Mouse (Mus musculus): ENCODE data around the gene Srgap1. TPM values are rescaled to one million over a fixed set of nuclear protein-coding genes. Genes with fewer than 3 reads are reported as not detected.

Gene Srgap1
- polyA plus RNA-seq, 3 experiments from 2014 or later = 0.09 TPM; not detected in 2

DNA sequence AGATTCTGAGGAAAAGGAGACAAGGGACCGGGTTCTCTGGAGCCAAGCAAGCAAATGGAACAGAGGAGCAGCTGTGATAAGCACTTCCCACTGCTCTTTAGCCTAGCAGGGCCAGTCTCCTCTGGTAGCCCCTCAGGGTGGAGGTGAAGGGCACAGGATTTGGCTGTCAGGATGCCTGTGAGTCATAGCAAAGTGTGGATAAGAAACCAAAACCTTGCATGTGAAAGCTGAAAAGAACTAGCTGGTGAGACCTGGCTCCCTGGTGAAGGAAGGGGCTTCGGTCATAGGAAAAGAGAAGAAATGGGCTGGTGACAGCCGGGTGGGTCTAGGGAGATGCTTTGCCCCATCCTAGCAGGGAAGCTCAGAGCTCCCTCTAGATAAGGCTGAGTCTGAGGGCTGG lies 30.5 kb downstream of the Srgap1 start:
- no peak for ATAC-seq

- no peak for ATAC-seq
These were observed 34.8 kb downstream of the Srgap1 start for GRCm38 (mm10) chr10:122012321-122012720.

GRCm38 (mm10) chr10:122008731-122009391 lies 38.3 kb downstream of the Srgap1 start:
- ATAC-seq = peak; percentile 67

GRCm38 (mm10) chr10:122008370-122008730 lies 38.8 kb downstream of the Srgap1 start:
- no peak for ATAC-seq

DNA sequence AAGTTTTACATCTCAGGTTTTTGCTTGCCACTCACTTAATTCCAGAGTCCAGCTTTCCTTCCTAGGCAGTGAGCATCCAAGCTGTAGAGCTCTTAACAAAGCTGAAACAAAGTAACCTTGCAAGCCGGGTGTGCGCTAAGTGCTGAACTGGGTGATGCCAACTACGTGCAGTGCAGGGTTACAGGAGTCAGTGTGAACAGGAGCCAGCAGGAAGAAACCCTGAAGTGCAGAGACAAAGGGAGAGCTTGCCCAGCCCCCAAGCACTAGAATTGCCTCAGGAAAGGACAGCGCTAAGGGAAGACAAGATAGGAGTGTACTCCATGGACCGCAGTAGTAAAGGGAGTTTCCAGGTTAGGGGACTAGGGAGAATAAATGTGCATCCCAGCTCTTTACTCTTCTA lies 40.5 kb downstream of the Srgap1 start:
- ATAC-seq = no peak

DNA sequence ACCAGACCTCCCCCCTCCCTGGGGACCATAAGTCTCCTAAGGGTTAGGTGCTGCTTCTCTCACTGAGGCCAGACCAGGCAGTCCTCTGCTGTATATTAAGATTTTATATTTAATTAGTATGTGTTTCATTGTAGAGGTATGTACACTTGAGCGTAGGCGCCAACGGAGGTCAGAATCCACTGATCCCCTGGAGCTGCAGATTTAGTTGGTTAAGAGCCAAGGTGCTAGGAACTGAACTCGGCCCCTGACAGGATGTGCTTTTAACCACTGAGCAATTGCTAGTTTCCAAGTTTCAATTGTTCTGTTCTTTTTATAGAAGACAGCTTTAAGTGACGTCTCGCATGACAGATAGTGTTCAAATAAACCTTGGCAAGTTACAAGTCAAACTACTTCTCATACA lies 41.0 kb downstream of the Srgap1 start:
- ATAC-seq = no peak

GRCm38 (mm10) chr10:122005560-122005959 lies 41.6 kb downstream of the Srgap1 start:
- no peak for ATAC-seq

DNA sequence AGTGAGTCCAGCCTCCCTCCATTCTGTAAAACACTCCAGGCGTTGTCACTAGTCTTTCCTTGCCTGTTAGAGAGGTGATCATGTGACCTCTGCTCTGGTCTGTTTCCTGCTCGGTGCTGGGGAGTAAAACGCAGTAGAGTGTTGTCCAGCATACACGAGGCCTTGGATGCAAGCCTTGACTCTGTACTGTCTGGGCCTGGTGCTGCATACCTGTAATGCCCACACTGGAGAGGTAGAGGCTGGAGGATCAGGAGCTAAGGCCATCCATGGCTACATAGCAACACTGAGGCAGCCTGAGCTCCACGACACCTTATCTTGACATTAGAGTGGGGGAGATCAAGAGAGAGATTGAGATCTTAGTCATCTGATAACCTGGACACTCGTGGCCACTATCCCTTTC lies 44.2 kb downstream of the Srgap1 start:
- no peak for ATAC-seq

- no peak for ATAC-seq
These were observed 48.3 kb downstream of the Srgap1 start for GRCm38 (mm10) chr10:121998806-121999205.

DNA sequence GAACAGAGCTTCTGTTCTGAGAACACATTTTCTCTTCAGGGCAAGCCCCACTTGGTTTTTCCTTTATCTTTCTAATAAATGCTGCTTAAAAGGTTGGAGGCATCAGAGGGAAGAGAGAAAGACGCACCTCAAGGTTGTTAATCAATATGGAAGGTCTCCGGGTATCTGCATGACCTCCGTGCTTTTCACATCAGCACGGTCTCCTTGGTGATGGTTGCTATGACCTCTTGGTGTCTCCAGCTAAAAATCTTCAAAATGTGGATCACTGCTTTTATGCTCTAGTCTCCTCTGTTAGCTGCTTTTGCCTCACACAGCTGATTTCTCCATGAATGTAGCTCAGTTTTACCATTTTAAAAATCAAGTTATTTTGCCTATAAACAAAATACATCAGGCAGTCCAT lies 50.6 kb downstream of the Srgap1 start:
- no peak for ATAC-seq

DNA sequence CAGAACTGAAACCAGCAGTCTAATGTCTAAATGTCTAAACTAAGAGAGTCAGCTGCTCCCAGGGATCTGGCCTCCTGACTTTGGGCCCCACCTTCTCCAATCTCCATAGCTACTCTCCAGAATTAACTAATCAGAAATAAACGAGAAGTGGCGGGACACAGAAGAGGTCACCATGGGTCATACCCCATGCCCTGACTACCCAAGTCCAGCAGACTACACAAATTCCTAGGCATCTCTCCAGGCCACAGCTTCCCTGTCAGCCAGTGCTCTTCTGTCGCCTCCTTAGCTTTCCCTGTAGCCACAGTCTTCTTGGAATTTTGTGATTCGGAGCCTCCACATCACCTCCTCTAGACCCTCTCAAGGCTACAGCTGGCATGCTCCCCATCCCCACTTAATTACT lies 51.7 kb downstream of the Srgap1 start:
- ATAC-seq = no peak

DNA sequence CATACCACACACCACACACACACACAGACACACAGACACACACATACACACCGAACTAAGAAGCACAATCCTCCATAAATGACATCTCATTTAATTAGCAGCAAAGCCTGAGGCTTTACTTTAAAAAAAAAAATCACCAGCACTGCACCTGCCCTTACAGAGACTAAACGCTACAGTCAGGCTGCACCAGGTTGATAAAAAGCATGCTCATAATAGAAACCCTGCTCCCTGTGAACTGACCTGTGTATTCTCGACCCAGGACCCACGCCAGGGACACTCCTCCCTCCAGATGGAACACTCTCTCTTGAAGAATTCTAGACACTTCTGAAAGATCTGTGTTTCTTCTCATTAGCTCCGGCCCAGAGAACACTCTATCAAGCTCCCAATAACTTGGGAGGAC lies 52.5 kb downstream of the Srgap1 start:
- ATAC-seq = no peak

GRCm38 (mm10) chr10:121992609-121993008 lies 54.5 kb downstream of the Srgap1 start:
- no peak for ATAC-seq

- no peak for ATAC-seq
These were observed 60.1 kb downstream of the Srgap1 start for GRCm38 (mm10) chr10:121986997-121987396.

DNA sequence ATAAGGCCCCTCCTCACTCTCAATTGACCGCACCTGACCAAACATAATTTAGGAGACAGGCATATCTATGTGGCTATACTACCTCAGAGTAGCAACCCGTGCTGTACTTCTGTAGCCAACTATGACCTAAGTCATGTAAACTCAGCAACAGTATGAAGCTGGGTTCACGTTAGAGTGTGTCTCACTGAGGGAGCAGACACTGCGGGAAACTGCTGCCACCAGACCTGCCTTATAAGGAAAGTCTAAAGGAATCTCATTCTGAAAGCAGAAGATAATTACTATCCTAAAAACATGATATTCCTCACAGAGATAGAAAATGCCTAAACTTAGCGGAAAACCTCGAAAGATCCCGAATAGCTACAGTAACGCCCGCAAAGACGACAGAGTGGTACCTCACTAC lies 62.2 kb downstream of the Srgap1 start:
- ATAC-seq = no peak

DNA sequence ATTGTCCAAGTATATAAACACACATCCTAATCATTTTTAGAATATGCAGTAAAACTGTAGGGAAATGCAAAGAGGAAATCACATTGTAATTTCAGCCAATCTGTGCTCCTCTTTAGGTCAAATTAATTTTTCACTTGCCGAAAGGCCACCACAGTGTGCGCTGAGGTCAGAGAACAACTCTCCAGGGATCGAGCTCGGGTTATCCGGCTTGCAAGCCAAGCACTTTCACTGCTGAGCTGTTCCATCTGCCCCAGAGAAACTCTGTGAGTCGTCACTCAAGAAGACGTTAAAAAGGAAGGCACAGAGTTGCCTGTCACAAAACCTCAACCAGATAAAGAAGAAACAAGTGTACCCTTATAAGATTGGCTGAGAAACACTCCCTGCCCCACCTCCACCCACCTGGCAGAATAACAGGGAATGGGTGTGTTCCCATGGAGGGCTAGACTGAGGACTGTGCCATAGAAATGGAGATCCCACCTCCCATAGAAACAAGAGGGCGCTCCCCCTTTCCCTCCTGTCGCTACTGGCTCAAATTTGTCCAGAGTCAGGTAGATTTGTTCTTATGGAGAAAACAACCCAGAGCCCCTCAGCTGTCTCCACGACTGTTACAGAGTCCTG lies 63.0 kb downstream of the Srgap1 start:
- ATAC-seq = no peak

GRCm38 (mm10) chr10:121975330-121975729 lies 71.8 kb downstream of the Srgap1 start:
- no peak for ATAC-seq

GRCm38 (mm10) chr10:121974591-121974990 lies 72.5 kb downstream of the Srgap1 start:
- no peak for ATAC-seq

- ATAC-seq = no peak
These were observed 73.8 kb downstream of the Srgap1 start for GRCm38 (mm10) chr10:121973281-121973680.

DNA sequence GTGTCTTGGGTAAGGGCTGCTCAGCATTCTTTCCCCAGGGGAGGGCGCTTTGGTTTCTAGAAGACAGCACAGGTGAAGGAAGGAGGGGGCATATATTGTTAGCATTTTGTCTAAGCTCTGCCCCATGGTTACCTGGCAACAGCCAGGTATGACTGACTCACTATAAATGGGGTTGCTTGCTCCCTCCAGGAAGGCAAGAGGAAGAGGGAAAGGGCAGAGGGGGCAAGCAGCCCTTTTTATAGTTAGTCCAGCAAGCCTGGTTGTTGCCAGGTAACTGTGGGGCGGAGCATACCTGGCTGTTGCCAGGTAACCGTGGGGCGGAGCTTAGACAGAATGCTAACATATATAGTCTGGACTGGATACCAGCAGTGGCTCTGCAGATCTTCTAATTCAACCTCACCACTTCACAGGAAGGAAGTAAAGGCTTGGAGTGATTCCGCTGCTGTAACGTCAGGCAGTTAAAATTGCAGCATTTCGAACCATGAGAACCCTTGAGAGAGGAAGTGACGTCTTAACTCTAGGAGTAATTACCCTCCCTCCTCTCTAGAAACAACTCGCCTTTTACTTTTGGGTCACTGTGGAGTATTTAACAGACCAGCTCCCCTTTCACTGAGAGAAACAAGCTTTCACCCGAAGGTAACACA lies 74.7 kb downstream of the Srgap1 start:
- no peak for ATAC-seq

- ATAC-seq = no peak
These were observed 75.5 kb downstream of the Srgap1 start for GRCm38 (mm10) chr10:121971658-121972057.

- ATAC-seq = no peak
These were observed 76.2 kb downstream of the Srgap1 start for GRCm38 (mm10) chr10:121970912-121971311.

- ATAC-seq = no peak
These were observed 83.0 kb downstream of the Srgap1 start for GRCm38 (mm10) chr10:121964114-121964513.

GRCm38 (mm10) chr10:121962053-121962452 lies 85.1 kb downstream of the Srgap1 start:
- ATAC-seq = no peak

Measured in inflammation-experienced regulatory T-cells, adult 6 months (primary cell).